Mouse (Mus musculus) lung, postnatal 10 days (tissue): ENCODE data around the gene Diaph3.

ENCODE experiments used
- DNase-seq: peaks from one replicate; pipeline ENCODE4 v3.0.0; 2021

Gene Diaph3

DNA sequence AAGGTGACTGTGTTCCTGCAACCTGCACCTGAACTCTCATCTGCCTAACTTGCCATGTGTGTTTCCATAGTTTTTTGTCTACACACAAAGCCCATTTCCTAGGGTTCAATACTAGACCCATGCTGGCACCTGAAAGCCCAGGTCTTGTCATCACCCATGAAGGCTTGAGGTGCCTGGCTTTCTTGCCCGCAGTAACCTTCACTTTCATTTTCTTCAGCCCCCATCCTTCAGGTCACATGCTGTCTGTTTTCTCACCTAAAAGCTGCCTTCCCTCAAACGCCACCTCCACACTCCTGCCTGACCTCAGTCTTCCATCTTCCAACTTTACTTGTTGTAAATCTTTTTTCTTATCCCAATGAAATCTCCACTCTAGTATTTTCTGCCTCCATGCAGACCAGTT, 61.3 kb downstream of the Diaph3 start:
- no peak for DNase-seq

- no peak for DNase-seq
Measured at GRCm38 (mm10) chr14:87075021-87075531, 66.0 kb downstream of the Diaph3 start.

DNA sequence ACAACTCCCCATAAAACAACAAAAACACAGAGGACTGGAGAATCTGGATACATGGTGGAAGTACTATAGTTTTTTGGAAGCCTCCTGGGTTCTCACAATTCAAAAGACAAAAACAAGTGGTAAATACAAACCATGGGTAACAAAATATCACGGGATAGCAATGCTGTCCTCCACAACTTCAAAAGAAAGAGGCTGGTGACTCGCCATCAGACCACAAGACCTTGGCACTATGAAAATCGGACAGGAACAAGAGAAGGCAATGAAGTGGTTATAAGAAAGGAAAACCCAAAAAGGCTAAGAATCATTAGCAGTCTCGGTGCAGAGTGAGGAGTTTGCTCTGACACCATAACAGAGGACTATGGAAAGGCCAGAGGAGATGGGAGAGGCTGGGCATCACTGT, 76.8 kb downstream of the Diaph3 start:
- DNase-seq, result no peak

GRCm38 (mm10) chr14:87056169-87056568, 84.9 kb downstream of the Diaph3 start:
- no peak for DNase-seq

GRCm38 (mm10) chr14:87051187-87051586, 89.8 kb downstream of the Diaph3 start:
- no peak for DNase-seq

- no peak for DNase-seq
Measured at GRCm38 (mm10) chr14:87044401-87044806, 96.6 kb downstream of the Diaph3 start.

DNA sequence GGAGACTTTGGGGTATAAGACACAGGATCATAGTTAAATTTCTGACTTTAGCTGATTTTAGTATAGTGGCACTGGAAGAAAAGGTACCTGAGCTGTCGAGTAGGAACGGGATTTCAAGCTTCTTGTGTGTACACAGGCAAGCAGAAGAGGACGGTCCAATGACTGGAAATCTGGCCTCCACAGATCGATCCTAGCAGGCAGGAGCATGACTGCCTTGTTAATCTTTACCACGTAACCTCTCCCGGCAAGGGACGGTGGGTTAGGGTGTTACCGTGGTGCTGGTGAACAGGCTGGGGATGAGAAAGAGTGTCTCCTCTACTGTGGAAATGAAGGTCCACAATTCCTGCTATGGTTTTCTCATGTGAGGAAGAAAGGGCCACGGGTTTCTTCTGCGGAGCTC, 120.8 kb downstream of the Diaph3 start:
- no peak for DNase-seq

- DNase-seq, result peak; percentile 45
Measured at GRCm38 (mm10) chr14:87019687-87020086, 121.3 kb downstream of the Diaph3 start.

DNA sequence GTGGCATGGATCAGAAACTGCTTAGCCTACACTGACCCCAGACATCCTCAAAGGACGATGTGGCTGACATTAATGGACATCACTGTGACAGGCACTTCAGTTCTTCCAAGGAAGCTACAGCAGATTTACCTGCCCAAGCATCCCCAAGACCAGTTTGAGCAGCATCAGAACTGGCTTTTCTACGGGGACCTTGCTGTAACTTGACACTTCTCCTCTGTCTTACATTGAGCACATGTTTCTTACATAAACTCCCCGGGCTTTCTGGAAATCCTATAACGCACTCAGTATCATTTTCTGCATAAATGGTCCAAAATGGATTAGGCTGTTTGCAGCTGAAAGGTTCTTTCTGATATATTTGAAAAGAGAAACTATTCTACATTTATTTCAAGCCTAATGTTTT, 143.7 kb downstream of the Diaph3 start:
- no peak for DNase-seq

GRCm38 (mm10) chr14:86951169-86951568, 189.9 kb downstream of the Diaph3 start:
- no peak for DNase-seq

- no peak for DNase-seq
Measured at GRCm38 (mm10) chr14:86937953-86938352, 203.1 kb downstream of the Diaph3 start.

- no peak for DNase-seq
Measured at GRCm38 (mm10) chr14:86936424-86936823, 204.6 kb downstream of the Diaph3 start.

GRCm38 (mm10) chr14:86930763-86931162, 210.3 kb downstream of the Diaph3 start:
- no peak for DNase-seq

- DNase-seq, result no peak
Measured at GRCm38 (mm10) chr14:86926827-86927226, 214.2 kb downstream of the Diaph3 start.

DNA sequence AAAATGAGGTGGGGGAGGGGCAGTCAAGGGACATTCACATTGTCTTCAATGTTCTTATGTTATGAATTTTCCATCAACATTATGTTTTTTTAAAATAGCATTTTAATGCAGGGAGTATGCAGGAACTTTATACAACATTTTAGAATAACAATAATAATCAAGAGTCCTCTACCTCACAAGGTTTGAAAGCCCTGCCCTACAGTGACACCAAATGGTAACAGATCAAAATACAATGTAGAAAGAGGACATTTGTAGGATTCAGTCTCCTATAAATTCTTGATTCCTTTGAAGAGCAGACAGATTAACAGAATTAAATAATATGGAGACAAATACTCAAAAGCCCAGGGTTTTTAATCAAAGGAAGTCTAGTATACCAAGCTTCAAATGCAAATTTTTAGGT, 242.1 kb downstream of the Diaph3 start:
- no peak for DNase-seq

- DNase-seq, result no peak
Measured at GRCm38 (mm10) chr14:86889070-86889804, 251.8 kb downstream of the Diaph3 start.

DNA sequence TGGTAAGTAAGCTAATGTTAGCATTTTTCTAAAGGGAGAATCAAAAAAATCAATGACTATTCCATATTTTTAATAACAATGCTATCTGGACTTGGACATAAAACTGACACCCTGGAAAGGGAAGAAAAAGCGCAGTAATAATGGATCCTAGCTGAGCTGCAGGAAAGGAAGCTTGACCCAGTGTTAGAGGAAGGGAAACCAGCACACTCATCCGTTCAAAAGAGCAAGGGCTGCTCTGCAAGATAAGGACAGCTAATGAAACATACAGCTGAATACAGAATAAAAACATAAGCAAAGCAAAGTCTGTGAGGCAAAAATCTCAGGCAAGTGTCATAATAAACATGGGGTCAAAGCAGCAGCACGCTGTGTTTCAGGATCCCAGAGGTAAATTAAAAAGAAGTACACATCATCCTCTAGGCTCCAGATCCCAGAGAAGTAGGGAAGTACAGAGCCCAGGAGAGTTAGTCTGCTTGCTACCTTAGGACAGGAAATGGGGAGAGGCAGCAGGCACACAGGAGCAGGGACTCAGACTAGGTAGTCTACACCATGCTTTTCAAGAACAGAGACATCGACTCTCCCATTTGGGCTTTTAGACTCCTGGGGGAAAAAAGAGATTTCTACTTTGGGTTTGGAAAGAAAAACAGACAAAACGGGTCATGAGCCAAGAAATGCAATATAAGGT, 255.5 kb downstream of the Diaph3 start:
- DNase-seq, result no peak

- DNase-seq, result peak; percentile 34
Measured at GRCm38 (mm10) chr14:86869536-86869935, 271.5 kb downstream of the Diaph3 start.

DNA sequence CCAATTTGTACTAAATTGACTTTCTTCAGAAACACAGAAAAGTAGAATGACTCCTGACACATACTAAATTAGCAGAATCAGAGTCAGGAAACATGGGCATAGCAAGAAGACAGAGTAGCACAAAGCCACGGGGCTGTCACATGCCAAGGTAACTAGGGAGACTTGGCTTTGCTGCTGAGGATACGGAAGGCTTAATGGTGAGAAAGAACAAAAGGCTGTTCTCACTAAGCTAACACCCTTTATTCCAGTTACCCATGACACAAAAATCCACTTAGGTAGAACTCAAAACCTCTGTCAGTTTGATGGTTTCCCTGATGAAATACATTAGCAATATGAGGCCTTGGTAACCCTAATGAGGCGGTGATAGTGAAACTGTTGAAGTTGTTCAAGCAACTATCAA, 273.9 kb downstream of the Diaph3 start:
- no peak for DNase-seq

DNA sequence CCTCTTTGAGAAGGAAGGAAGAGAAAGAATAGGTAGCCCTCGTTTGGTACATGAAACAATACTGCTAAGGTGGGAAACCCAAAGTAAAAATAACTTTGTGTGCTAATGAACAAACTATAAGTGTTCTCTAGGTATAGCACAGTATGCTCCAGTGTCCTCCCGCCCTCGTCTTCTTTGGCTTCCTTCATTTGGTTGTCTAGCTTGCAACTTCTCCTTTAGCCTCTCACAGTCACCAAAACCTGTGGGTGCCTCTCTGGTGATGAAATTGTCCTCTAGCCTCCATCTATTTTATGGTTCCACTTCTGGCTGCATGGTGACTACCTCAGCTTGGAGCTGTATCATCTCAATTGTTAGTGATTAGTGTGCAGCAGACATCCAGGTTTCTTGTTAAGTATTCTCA, 277.0 kb downstream of the Diaph3 start:
- no peak for DNase-seq

DNA sequence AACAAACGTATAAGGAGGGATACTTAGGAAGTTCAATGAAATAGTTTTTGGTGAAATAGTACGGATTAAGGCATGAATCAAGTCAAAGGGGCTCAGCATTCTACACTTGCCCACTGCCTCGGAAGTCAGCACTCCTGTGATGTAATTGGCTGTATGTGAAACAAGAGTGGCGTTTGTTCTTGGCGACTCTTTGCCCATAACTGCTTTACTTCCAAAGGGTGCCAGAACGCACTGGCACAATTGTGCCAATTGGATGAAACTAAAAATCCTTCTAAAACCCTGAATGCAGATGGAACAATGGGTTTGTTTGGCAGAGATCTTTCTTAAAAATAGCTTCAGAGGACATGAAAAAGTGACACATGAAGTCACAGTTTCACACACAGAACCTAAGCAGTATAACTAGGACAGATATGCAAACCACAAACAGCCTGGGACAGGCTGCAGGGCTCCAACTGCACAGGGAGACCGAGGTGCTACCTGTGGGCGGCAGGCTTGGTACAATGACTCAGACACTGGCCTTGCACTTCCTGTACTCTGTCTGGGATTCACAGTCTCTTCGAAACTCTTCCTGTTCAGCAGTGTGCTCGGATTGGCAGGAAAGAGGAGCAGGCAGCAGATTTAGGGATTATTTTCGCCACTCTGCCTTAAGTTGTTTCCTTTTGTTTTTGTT, 279.6 kb downstream of the Diaph3 start:
- DNase-seq, result no peak

DNA sequence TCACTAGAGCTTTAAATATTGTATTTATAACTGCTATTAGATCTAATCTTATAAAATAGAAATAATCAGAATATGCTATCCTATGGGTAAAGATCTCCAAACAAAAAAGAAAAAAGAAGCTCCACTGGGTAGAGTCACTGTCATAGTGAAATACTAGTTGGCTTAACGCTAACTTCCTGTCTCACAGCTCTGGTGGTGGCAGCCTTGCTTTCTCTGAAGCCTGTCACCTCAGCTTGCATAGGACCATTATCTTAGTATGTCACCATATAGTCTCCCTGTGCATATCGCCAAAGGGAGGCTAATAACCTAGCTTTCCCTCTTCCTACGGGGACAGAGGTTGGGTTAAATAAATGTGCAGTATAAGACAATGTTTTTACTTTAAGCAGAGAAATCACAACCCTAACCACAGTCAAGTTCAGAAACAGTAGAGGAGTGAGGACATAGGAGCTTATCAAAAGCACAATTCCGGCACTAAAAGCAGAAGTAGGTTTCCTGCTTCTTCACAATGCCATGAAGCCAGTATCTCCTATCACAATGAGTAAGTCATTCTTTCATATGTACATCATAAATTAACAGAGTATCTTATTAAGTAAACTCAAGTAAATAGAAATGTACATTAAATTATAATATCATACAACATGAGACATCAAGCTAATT, 293.8 kb downstream of the Diaph3 start:
- no peak for DNase-seq

GRCm38 (mm10) chr14:86844075-86844474, 297.0 kb downstream of the Diaph3 start:
- no peak for DNase-seq
